Mouse (Mus musculus): ENCODE data around the gene Slc44a3.

- TF ChIP-seq CTCF (IDR thresholded peaks at IDR 0.05; ENCODE audit: borderline replicate concordance, insufficient read depth, low read depth, low read length) (no peak), POLR2A (IDR thresholded peaks at IDR 0.05; ENCODE audit: borderline replicate concordance, insufficient read depth, low read length) (no peak)
Observed at GRCm38 (mm10) chr3:121506175-121506574, 26.0 kb downstream of the Slc44a3 start.
